Mouse (Mus musculus): Measurements from ENCODE around the gene BC004004. TPM values are rescaled to one million over a fixed set of nuclear protein-coding genes. Genes with fewer than 3 reads are reported as not detected.
"Not testable (repeated sequence)": the region's sequence is repeated elsewhere in the genome, so short reads cannot be mapped to it uniquely, and the experiment has no call there.

Gene BC004004
- polyA plus RNA-seq, 1 experiment from 2014 or later, result 82.2 TPM

GRCm38 (mm10) chr17:29264760-29265159 lies 3.8 kb upstream of the BC004004 start:
- peak overlapping the region; percentile 74 for H3K4me2 ChIP-seq (ENCODE audit: low read depth, low read length)
- H3K27ac ChIP-seq (ENCODE audit: low read length), result peak overlapping the region; percentile 100
- no peaks in the 10 kb centered on the region for H3K27me3 ChIP-seq (ENCODE audit: control insufficient read depth, insufficient read depth, low read depth, low read length)
- no peak for ATAC-seq (ENCODE audit: low read depth)
- peaks cover 36% of the 10 kb centered on the region for H3K4me1 ChIP-seq (replicated peaks; ENCODE audit: control insufficient read depth, insufficient read depth, low read length)
- H3K9ac ChIP-seq (ENCODE audit: low read length), result peak overlapping the region; percentile 87
- H3K9me3 ChIP-seq (ENCODE audit: control insufficient read depth, low read length), result no peaks in the 10 kb centered on the region
- WGBS, result 62% methylated on average over 5 of the region's 5 CpGs
- H3K36me3 ChIP-seq (ENCODE audit: control insufficient read depth, insufficient read depth, low read length), result peaks cover 2% of the 10 kb centered on the region; the same call in 1 of the 2 replicates
- peak overlapping the region; percentile 68; the same call in 1 of the 2 replicates for H3K4me3 ChIP-seq (ENCODE audit: low read length)

- WGBS, result 94% methylated on average over 2 of the region's 2 CpGs
- H3K4me2 ChIP-seq (ENCODE audit: low read depth, low read length); H3K4me3 ChIP-seq (ENCODE audit: low read length); ATAC-seq (ENCODE audit: low read depth); H3K36me3 ChIP-seq (ENCODE audit: control insufficient read depth, insufficient read depth, low read length); H3K9me3 ChIP-seq (ENCODE audit: control insufficient read depth, low read length); H3K27ac ChIP-seq (ENCODE audit: low read length); H3K27me3 ChIP-seq (ENCODE audit: control insufficient read depth, insufficient read depth, low read depth, low read length); H3K9ac ChIP-seq (ENCODE audit: low read length): not testable (repeated sequence)
- H3K4me1 ChIP-seq (replicated peaks; ENCODE audit: control insufficient read depth, insufficient read depth, low read length), result peaks cover 30% of the 10 kb centered on the region
Observed at GRCm38 (mm10) chr17:29267040-29267439, 1.5 kb upstream of the BC004004 start.

- Histone ChIP-seq H3K4me2 (ENCODE audit: low read depth, low read length) (peak overlapping the region; percentile 48), H3K9ac (ENCODE audit: low read length) (peak overlapping the region; percentile 86), H3K9me3 (ENCODE audit: control insufficient read depth, low read length) (no peaks in the 10 kb centered on the region), H3K27me3 (ENCODE audit: control insufficient read depth, insufficient read depth, low read depth, low read length) (no peaks in the 10 kb centered on the region), H3K27ac (ENCODE audit: low read length) (peak overlapping the region; percentile 93), H3K36me3 (ENCODE audit: control insufficient read depth, insufficient read depth, low read length) (no peaks in the 10 kb centered on the region), H3K4me3 (ENCODE audit: low read length) (peak overlapping the region; percentile 75), H3K4me1 (replicated peaks; ENCODE audit: control insufficient read depth, insufficient read depth, low read length) (peaks cover 21% of the 10 kb centered on the region)
- peak; percentile 29 for ATAC-seq (ENCODE audit: low read depth)
- WGBS, result 47% methylated on average over 6 of the region's 6 CpGs
Observed at GRCm38 (mm10) chr17:29267931-29268681, 482 bp upstream of the BC004004 start.

GRCm38 (mm10) chr17:29269349-29269706 lies 740 bp downstream of the BC004004 start:
- peak overlapping the region; percentile 75 for H3K4me3 ChIP-seq (ENCODE audit: low read length)
- H3K4me2 ChIP-seq (ENCODE audit: low read depth, low read length), result peak overlapping the region; percentile 48
- no peaks in the 10 kb centered on the region for H3K9me3 ChIP-seq (ENCODE audit: control insufficient read depth, low read length)
- peak overlapping the region; percentile 93 for H3K27ac ChIP-seq (ENCODE audit: low read length)
- no peaks in the 10 kb centered on the region for H3K27me3 ChIP-seq (ENCODE audit: control insufficient read depth, insufficient read depth, low read depth, low read length)
- H3K4me1 ChIP-seq (replicated peaks; ENCODE audit: control insufficient read depth, insufficient read depth, low read length), result peaks cover 19% of the 10 kb centered on the region
- H3K9ac ChIP-seq (ENCODE audit: low read length), result peak overlapping the region; percentile 86
- ATAC-seq (ENCODE audit: low read depth), result no peak
- 16% methylated on average over 10 of the region's 10 CpGs for WGBS
- H3K36me3 ChIP-seq (ENCODE audit: control insufficient read depth, insufficient read depth, low read length), result no peaks in the 10 kb centered on the region

GRCm38 (mm10) chr17:29270148-29270698 lies 1.6 kb downstream of the BC004004 start:
- no peak for ATAC-seq (ENCODE audit: low read depth)
- no peak overlapping the region for H3K27ac ChIP-seq (ENCODE audit: low read length)
- H3K36me3 ChIP-seq (ENCODE audit: control insufficient read depth, insufficient read depth, low read length), result no peaks in the 10 kb centered on the region
- H3K4me1 ChIP-seq (replicated peaks; ENCODE audit: control insufficient read depth, insufficient read depth, low read length), result peaks cover 14% of the 10 kb centered on the region
- 87% methylated on average over 9 of the region's 9 CpGs for WGBS
- peak overlapping the region; percentile 48 for H3K4me2 ChIP-seq (ENCODE audit: low read depth, low read length)
- H3K9ac ChIP-seq (ENCODE audit: low read length), result no peak overlapping the region
- no peak overlapping the region for H3K4me3 ChIP-seq (ENCODE audit: low read length)
- H3K9me3 ChIP-seq (ENCODE audit: control insufficient read depth, low read length), result no peaks in the 10 kb centered on the region
- no peaks in the 10 kb centered on the region for H3K27me3 ChIP-seq (ENCODE audit: control insufficient read depth, insufficient read depth, low read depth, low read length)

GRCm38 (mm10) chr17:29273156-29273555 lies 4.6 kb downstream of the BC004004 start:
- H3K4me1 ChIP-seq (replicated peaks; ENCODE audit: control insufficient read depth, insufficient read depth, low read length), result peaks cover 15% of the 10 kb centered on the region
- no peaks in the 10 kb centered on the region for H3K36me3 ChIP-seq (ENCODE audit: control insufficient read depth, insufficient read depth, low read length)
- H3K9ac ChIP-seq (ENCODE audit: low read length), result no peak overlapping the region
- WGBS, result 48% methylated on average over 7 of the region's 7 CpGs
- H3K4me3 ChIP-seq (ENCODE audit: low read length), result no peak overlapping the region
- no peak for ATAC-seq (ENCODE audit: low read depth)
- H3K27me3 ChIP-seq (ENCODE audit: control insufficient read depth, insufficient read depth, low read depth, low read length), result no peaks in the 10 kb centered on the region
- H3K9me3 ChIP-seq (ENCODE audit: control insufficient read depth, low read length), result no peaks in the 10 kb centered on the region
- H3K4me2 ChIP-seq (ENCODE audit: low read depth, low read length), result no peak overlapping the region
- H3K27ac ChIP-seq (ENCODE audit: low read length), result peak overlapping the region; percentile 38; the same call in 1 of the 2 replicates

- ATAC-seq (ENCODE audit: low read depth), result no peak
- Histone ChIP-seq H3K9ac (ENCODE audit: low read length) (no peak overlapping the region), H3K4me2 (ENCODE audit: low read depth, low read length) (no peak overlapping the region), H3K36me3 (ENCODE audit: control insufficient read depth, insufficient read depth, low read length) (no peaks in the 10 kb centered on the region), H3K4me3 (ENCODE audit: low read length) (no peak overlapping the region), H3K9me3 (ENCODE audit: control insufficient read depth, low read length) (no peaks in the 10 kb centered on the region), H3K27ac (ENCODE audit: low read length) (no peak overlapping the region), H3K4me1 (replicated peaks; ENCODE audit: control insufficient read depth, insufficient read depth, low read length) (peaks cover 12% of the 10 kb centered on the region), H3K27me3 (ENCODE audit: control insufficient read depth, insufficient read depth, low read depth, low read length) (no peaks in the 10 kb centered on the region)
- 71% methylated on average over 11 of the region's 11 CpGs for WGBS
Observed at GRCm38 (mm10) chr17:29273889-29274288, 5.3 kb downstream of the BC004004 start.

GRCm38 (mm10) chr17:29280422-29280821 lies 11.8 kb downstream of the BC004004 start:
- no peak for ATAC-seq (ENCODE audit: low read depth)

GRCm38 (mm10) chr17:29281541-29281940 lies 13.0 kb downstream of the BC004004 start:
- Histone ChIP-seq H3K4me3 (ENCODE audit: low read length) (no peak overlapping the region), H3K27ac (ENCODE audit: low read length) (no peak overlapping the region), H3K36me3 (ENCODE audit: control insufficient read depth, insufficient read depth, low read length) (peaks cover 15% of the 10 kb centered on the region), H3K4me2 (ENCODE audit: low read depth, low read length) (no peak overlapping the region), H3K9ac (ENCODE audit: low read length) (no peak overlapping the region), H3K9me3 (ENCODE audit: control insufficient read depth, low read length) (no peaks in the 10 kb centered on the region), H3K27me3 (ENCODE audit: control insufficient read depth, insufficient read depth, low read depth, low read length) (no peaks in the 10 kb centered on the region), H3K4me1 (replicated peaks; ENCODE audit: control insufficient read depth, insufficient read depth, low read length) (peaks cover 4% of the 10 kb centered on the region; the same call in 1 of the 2 replicates)
- WGBS, result 82% methylated on average over 5 of the region's 5 CpGs
- no peak for ATAC-seq (ENCODE audit: low read depth)

More at GRCm38 (mm10) chr17:29280422-29280821, 11.8 kb downstream of the BC004004 start:
- peaks cover 15% of the 10 kb centered on the region for H3K36me3 ChIP-seq (ENCODE audit: control insufficient read depth, insufficient read depth, low read length)
- no peak overlapping the region for H3K4me2 ChIP-seq (ENCODE audit: low read depth, low read length)
- no peaks in the 10 kb centered on the region for H3K9me3 ChIP-seq (ENCODE audit: control insufficient read depth, low read length)
- H3K9ac ChIP-seq (ENCODE audit: low read length), result no peak overlapping the region
- 87% methylated on average over 5 of the region's 5 CpGs for WGBS
- H3K27ac ChIP-seq (ENCODE audit: low read length), result no peak overlapping the region
- H3K4me3 ChIP-seq (ENCODE audit: low read length), result no peak overlapping the region
- no peaks in the 10 kb centered on the region for H3K27me3 ChIP-seq (ENCODE audit: control insufficient read depth, insufficient read depth, low read depth, low read length)
- peaks cover 4% of the 10 kb centered on the region; the same call in 1 of the 2 replicates for H3K4me1 ChIP-seq (replicated peaks; ENCODE audit: control insufficient read depth, insufficient read depth, low read length)

All from lung, embryonic 16.5 days (tissue).